ENCODE assay signal across 8 mouse cellular contexts in the genomic region with DNA sequence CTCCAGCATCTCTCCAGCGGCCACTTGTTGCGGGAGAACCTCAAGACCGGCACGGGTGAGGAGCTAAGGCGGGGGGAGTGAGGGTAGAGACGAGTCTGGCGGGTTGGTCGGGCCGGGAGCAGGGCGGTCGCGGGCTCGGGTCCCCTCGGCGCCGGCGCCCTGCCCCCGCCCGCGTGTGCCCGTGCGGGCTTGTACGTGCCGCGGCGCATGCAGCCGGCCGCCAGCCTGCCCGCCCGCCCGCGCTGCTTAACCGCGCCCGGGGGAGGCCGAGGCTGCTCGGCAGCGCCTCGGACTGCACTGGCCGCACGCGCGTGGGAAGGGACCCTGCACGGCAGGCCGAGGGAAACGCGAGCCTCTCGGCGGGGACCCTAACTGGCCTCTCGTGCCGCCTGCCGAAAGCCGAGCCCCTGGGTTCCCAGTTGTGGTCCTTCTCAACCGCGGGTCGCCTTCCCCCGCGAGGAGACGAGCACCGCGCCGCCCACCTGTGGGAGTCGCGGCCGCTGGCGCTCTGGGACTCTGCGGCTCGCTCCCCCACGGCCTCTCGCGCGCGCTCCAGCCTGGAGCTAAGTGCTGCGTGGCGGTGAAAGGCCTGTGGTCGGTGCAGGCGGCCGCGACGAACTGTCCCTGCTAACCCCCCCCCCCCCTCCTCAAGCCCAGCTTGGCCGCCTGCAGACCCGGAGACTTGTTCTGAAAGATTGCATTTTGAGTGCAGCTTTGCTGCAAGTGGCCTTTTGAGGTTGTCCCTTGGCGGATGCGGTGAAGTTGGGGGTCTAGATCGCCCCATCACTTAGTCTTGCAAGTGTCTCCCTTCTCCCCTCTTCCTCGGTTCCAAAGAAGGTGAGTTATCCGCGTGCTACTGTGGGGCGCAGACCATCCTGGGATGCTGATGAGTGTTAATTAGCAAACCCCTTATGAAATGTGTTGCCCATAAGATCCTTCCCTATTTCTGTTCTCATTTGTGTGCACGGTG. TPM values are rescaled to one million over a fixed set of nuclear protein-coding genes. Genes with fewer than 3 reads are reported as not detected.
DNase-seq lines count a peak whose midpoint lies in the region; ATAC-seq lines count a peak whose summit lies in the region.

No protein-coding gene starts in this region.

- WGBS in forebrain, embryonic 12.5 days, result under 1% methylated on average over 78 of the region's 90 CpGs
- under 1% methylated on average over 88 of the region's 90 CpGs for WGBS in limb, embryonic 11.5 days
- WGBS in neural tube, embryonic 11.5 days, result under 1% methylated on average over 78 of the region's 90 CpGs

- peak; percentile 87 for ATAC-seq in forebrain, embryonic 12.5 days (ENCODE audit: low FRiP score)
- peak; percentile 63 for ATAC-seq in limb, embryonic 11.5 days (ENCODE audit: insufficient number of reproducible peaks, low FRiP score, low TSS enrichment, low read depth)
- peak; percentile 87 for ATAC-seq in neural tube, embryonic 11.5 days (ENCODE audit: insufficient read depth, low FRiP score, low TSS enrichment)

- peak overlapping the region; percentile 72 for H3K9ac ChIP-seq in forebrain, embryonic 12.5 days
- peak overlapping the region; percentile 63 for H3K9ac ChIP-seq in limb, embryonic 11.5 days (ENCODE audit: low read length)
- H3K9ac ChIP-seq in neural tube, embryonic 11.5 days (ENCODE audit: low read length), result peak overlapping the region; percentile 81

- H3K27me3 ChIP-seq in forebrain, embryonic 12.5 days, result 0 out of 2 replicates have a peak, but pooled peaks cover 3% of the 10 kb centered on the region
- H3K27me3 ChIP-seq in limb, embryonic 11.5 days (ENCODE audit: control insufficient read depth, insufficient read depth, low read length), result no peaks in the 10 kb centered on the region
- no peaks in the 10 kb centered on the region for H3K27me3 ChIP-seq in neural tube, embryonic 11.5 days (ENCODE audit: control insufficient read depth, insufficient read depth, low read length)

- peak; percentile 18 to 27 for DNase-seq in adrenal gland, adult 18-20 months (ENCODE audit: low spot score in 2 of 2)
- no peak for DNase-seq in adrenal gland, adult 8-10 months
- DNase-seq in right cerebral cortex, postnatal 4 days, result peak; percentile 22
- no peak for DNase-seq in right cerebral cortex, adult 18-20 months
- peak; percentile 62 for DNase-seq in limb, embryonic 11.5 days (ENCODE audit: low spot score)
- DNase-seq in neural tube, embryonic 11.5 days (ENCODE audit: low spot score), result peak; percentile 68
- no peak for DNase-seq in urinary bladder, postnatal 14 days (ENCODE audit: low spot score)

- H3K4me2 ChIP-seq in forebrain, embryonic 12.5 days, result peak overlapping the region; percentile 96
- peak overlapping the region; percentile 93 for H3K4me2 ChIP-seq in limb, embryonic 11.5 days (ENCODE audit: low read depth, severe bottlenecking)
- peak overlapping the region; percentile 97 for H3K4me2 ChIP-seq in neural tube, embryonic 11.5 days (ENCODE audit: low read depth)

- no peaks in the 10 kb centered on the region for H3K36me3 ChIP-seq in forebrain, embryonic 12.5 days (replicated peaks)
- no peaks in the 10 kb centered on the region for H3K36me3 ChIP-seq in limb, embryonic 11.5 days (ENCODE audit: control insufficient read depth, insufficient read depth, low read length)
- no peaks in the 10 kb centered on the region for H3K36me3 ChIP-seq in neural tube, embryonic 11.5 days (ENCODE audit: control insufficient read depth, insufficient read depth, low read length)

- no peaks in the 10 kb centered on the region for H3K9me3 ChIP-seq in forebrain, embryonic 12.5 days
- no peaks in the 10 kb centered on the region for H3K9me3 ChIP-seq in limb, embryonic 11.5 days (ENCODE audit: control insufficient read depth, low read length)
- no peaks in the 10 kb centered on the region for H3K9me3 ChIP-seq in neural tube, embryonic 11.5 days (ENCODE audit: control insufficient read depth, low read length)

- H3K4me3 ChIP-seq in forebrain, embryonic 12.5 days (replicated peaks), result peak overlapping the region; percentile 73
- H3K4me3 ChIP-seq in limb, embryonic 11.5 days (ENCODE audit: low read depth, low read length), result peak overlapping the region; percentile 64
- peak overlapping the region; percentile 77 for H3K4me3 ChIP-seq in neural tube, embryonic 11.5 days (ENCODE audit: low read depth, low read length)

- peak overlapping the region; percentile 42; the same call in 1 of the 2 replicates for H3K27ac ChIP-seq in forebrain, embryonic 12.5 days
- no peak overlapping the region for H3K27ac ChIP-seq in limb, embryonic 11.5 days (replicated peaks; ENCODE audit: low read depth, low read length)
- no peak overlapping the region for H3K27ac ChIP-seq in neural tube, embryonic 11.5 days (ENCODE audit: low read depth, low read length)

- H3K4me1 ChIP-seq in forebrain, embryonic 12.5 days, result peaks cover 13% of the 10 kb centered on the region
- 0 out of 2 replicates have a peak, but pooled peaks cover under 1% of the 10 kb centered on the region for H3K4me1 ChIP-seq in limb, embryonic 11.5 days (ENCODE audit: control insufficient read depth, insufficient read depth, low read length)
- H3K4me1 ChIP-seq in neural tube, embryonic 11.5 days (ENCODE audit: control insufficient read depth, insufficient read depth, low read length), result 0 out of 2 replicates have a peak, but pooled peaks cover 2% of the 10 kb centered on the region

RNA-seq across cellular contexts. Expression of gene Ak4, which starts 1.1 kb away (rescaled TPM):
- total RNA-seq in adrenal gland, adult 18-20 months (2021), result 1 to 10 TPM; 6.9 to 8.4 TPM
- total RNA-seq in adrenal gland, adult 8-10 months (2022), result 10 to 100 TPM in 2 of 4 experiments, 1 to 10 TPM in 2; 6.7 to 14.0 (median 9.6) TPM
- 17.8 and 20.5 TPM in 2 replicates for polyA plus RNA-seq in forebrain, embryonic 12.5 days (2016; fragmentation: Nextera tagmentation; extraction: Ambion mirVana)
- polyA plus RNA-seq in limb, embryonic 11.5 days (2014; fragmentation: Nextera tagmentation; extraction: Ambion mirVana), result 4.6 and 6.7 TPM in 2 replicates
- polyA plus RNA-seq in neural tube, embryonic 11.5 days (2014; fragmentation: Nextera tagmentation; extraction: Ambion mirVana), result 7.8 and 11.6 TPM in 2 replicates

Comparison
In these comparisons a context has a peak if more than half of its experiments do, and no peak if none do; other contexts are left out.
1. DNase-seq: peak in adrenal gland, adult 18-20 months (2 of 2), right cerebral cortex, postnatal 4 days (single experiment), limb, embryonic 11.5 days (single experiment) and neural tube, embryonic 11.5 days (single experiment); none in adrenal gland, adult 8-10 months (single experiment), right cerebral cortex, adult 18-20 months (single experiment) and urinary bladder, postnatal 14 days (single experiment).
2. Peak in every context shown above with its lines, with median percentiles within 50 percentile points of each other: ATAC-seq, H3K4me2 ChIP-seq, H3K4me3 ChIP-seq and H3K9ac ChIP-seq.